Mouse (Mus musculus): ENCODE measurements around the gene Mcidas. TPM values are rescaled to one million over a fixed set of nuclear protein-coding genes. Genes with fewer than 3 reads are reported as not detected.
A peak's percentile ranks its signal among the peaks of the same experiment; 100 is the strongest.

The Mcidas gene
- total RNA-seq, 2 experiments from 2014 or later: 0.20 to 0.36 TPM

DNA sequence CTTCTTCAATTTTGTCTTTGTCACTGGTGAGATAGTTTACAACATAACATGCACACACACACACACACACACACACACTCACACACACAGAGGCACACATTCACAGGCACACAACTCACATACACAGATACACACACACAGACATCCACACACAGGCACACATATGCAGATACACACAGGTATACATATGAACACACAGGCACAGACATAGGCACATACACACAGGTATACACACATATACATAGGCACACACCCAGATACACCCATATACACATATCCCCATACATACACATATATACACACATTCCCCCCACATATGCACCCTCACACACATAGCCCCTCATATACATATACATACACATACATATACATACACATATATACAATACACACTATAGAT is 53.4 kb downstream of the Mcidas start:
- intact Hi-C loops (cut with DNase I): loop anchor here (2.0 to 10.0 kb wide), 2 partner anchors 92 to 568 kb away; partner anchors contain the start of gene Snx18
- no peak for DNase-seq (ENCODE audit: low spot score in 2 of 2)

DNA sequence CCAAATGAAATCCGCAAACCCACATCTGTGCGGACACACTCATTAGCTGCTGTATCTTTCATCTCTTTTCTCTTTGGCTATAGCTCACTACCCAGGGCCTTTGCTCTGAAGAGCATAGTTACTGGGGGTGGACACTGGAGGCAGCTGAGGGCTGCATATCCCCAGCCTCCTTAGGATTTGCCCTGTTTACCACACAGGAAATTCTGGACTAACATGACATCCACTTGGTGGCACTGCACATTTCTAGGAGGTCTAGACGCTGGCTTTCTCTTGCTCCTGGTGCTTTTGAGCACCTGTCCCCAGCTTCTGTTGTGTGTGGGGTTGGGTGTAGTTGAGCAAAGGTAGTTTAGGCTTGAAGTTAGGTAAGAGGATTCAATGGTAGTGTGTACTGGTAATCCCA is 54.0 kb downstream of the Mcidas start:
- intact Hi-C loops (cut with DNase I): loop anchor here (2.0 to 10.0 kb wide), 2 partner anchors 91 to 567 kb away; partner anchors contain the start of gene Snx18
- peak in 1 of 2 experiments; percentile 22 for DNase-seq (ENCODE audit: low spot score in 2 of 2)

Small RNAs within 50 kb of the gene (microRNA-seq; reads per million reads assigned to microRNA genes)
- gene Mir449a: 119 to 137 reads per million in 2 experiments
- 0 reads per million in 2 experiments for gene Mir449b
- 1.0 to 1.1 reads per million in 2 experiments for gene Mir449c

Other genes with a start within 250 kb of the Mcidas start
- gene Plpp1, start 193.1 kb upstream of the Mcidas start, total RNA-seq (2021): 10 to 100 TPM; 26.9 TPM
- 10 to 100 TPM; 40.6 to 41.6 TPM for gene Mtrex, start 66.4 kb upstream of the Mcidas start, total RNA-seq (2021)
- gene Dhx29, start 66.4 kb upstream of the Mcidas start, total RNA-seq (2021): 10 to 100 TPM; 21.8 to 21.9 TPM
- gene Ccno, start 6.0 kb upstream of the Mcidas start, total RNA-seq (2021): 1 to 10 TPM; 1.1 to 2.1 TPM
- not detected for gene Cdc20b, start 41.3 kb downstream of the Mcidas start, total RNA-seq (2021)
- gene Gpx8, start 52.6 kb downstream of the Mcidas start, total RNA-seq (2021): 10 to 100 TPM; 12.5 to 14.1 TPM
- not detected for gene Gzma, start 107.1 kb downstream of the Mcidas start, total RNA-seq (2021)
- under 1 TPM; 0.61 to 0.66 TPM for gene Esm1, start 215.8 kb downstream of the Mcidas start, total RNA-seq (2021)
- not detected for gene Gzmk, start 232.1 kb downstream of the Mcidas start, total RNA-seq (2021)